Mouse (Mus musculus) cerebellum, adult 18-20 months (tissue): ENCODE data around the gene Eef1g.
"Not testable (repeated sequence)": the region's sequence is repeated elsewhere in the genome, so short reads cannot be mapped to it uniquely, and the experiment has no call there.

Source experiments
- DNase-seq, 2 experiments: peaks; one replicate each; pipeline ENCODE4 v3.0.0; 2021

Eef1g gene

DNA sequence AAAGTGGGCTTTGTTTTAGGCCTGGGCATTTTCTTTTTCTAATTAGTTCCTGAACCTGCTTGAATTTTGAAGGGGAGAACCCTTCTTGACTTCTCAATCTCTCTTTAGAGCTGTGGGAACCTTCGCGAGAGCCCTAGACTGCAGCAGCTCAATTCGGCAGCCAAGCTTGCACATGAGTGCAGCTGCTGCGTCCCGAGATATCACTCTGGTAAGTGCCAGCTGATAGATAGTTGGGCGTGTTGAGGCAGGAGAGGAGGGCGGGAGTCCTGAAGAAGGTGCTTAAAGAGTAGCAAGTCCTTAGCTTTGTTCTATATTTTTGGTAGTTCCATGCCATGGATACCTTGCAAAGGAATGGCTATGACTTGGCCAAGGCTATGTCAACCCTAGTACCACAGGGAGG, 19.9 kb upstream of the Eef1g start:
- DNase-seq: no peak

GRCm38 (mm10) chr19:8950190-8950589, 16.7 kb upstream of the Eef1g start:
- no peak for DNase-seq

- DNase-seq: no peak
Observed at GRCm38 (mm10) chr19:8952241-8952640, 14.6 kb upstream of the Eef1g start.

- DNase-seq: peak; percentile 85 to 91
Observed at GRCm38 (mm10) chr19:8953135-8954039, 13.5 kb upstream of the Eef1g start, which contains the start of gene Tut1. Gene Tut1, plus strand, starts transcription at chr19:8953847.

DNA sequence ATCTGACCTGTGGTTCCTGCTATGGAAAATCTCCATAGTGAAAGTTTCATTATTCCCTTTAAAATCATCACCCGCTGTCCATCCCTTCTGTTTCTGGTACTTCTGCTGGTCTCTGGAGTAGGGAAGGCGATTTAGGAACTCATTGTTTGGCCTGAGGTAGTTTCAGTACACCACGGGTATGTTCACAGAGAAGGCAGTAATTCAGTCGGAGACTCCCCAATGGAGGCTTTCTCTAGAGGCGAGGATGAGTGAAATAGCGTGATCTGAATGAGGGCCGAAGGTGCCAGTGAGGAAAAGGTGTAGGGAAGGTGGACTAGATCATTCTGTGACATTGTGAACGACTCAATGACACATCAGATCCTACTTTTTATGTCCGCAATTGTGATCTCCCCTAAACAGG, 12.7 kb upstream of the Eef1g start:
- DNase-seq: no peak

DNA sequence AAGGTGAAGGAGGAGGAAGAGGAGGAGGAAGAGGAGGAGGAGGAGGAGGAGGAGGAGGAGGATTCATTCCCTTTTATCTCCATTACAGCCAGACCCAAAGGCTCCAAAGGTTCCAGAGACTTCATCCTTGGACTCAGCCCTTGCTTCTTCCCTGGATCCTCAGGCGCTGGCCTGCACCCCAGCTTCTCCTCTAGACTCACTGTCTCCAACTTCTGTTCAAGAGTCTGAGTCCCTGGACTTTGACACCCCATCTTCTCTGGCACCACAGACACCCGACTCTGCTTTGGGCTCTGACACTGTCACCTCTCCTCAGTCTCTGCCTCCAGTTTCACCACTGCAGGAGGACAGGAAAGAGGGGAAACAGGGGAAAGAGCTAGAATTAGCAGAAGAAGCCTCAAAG, 4.6 kb upstream of the Eef1g start:
- no peak for DNase-seq

- no peak for DNase-seq
Observed at GRCm38 (mm10) chr19:8965075-8965474, 1.8 kb upstream of the Eef1g start.

- DNase-seq: peak in 1 of 2 experiments; percentile 44
Observed at GRCm38 (mm10) chr19:8965771-8966170, 1.1 kb upstream of the Eef1g start.

GRCm38 (mm10) chr19:8966198-8966589, 647 bp upstream of the Eef1g start:
- DNase-seq: no peak

GRCm38 (mm10) chr19:8967373-8967743, 517 bp downstream of the Eef1g start:
- no peak for DNase-seq

DNA sequence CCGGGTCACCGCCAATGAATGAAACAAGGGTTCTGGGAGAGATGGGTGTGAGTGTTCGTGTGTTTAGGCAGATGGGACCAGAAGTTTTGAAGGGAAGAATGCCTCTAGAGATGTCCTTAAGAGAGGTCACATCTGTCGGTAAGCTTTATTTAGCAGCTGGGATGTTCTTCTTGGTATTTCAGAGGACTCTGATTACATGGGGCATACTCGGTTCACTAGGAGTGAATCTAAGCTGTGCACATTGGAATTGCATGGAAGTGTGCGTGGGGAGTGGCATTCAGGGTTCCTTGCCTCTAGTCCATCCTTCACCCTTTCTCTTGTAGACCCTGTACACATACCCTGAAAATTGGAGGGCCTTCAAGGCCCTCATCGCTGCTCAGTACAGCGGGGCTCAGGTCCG, 1.1 kb downstream of the Eef1g start:
- DNase-seq: no peak

DNA sequence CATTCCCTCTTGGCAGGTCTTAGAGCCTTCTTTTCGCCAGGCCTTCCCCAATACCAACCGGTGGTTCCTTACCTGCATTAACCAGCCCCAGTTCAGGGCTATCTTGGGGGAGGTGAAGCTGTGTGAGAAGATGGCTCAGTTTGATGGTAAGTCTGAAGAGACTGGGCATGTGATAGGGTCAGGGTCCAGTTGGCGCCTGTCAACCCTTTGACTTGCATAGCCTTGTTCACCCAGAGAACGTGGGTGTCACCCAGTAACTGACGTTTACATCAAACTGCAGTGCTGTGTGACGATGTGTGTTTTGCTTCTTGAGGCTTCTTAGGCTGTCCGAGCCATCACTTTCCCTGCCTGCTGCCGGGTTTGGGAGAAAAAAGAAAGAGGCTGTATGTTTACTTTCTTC, 5.7 kb downstream of the Eef1g start:
- DNase-seq: not testable (repeated sequence)

DNA sequence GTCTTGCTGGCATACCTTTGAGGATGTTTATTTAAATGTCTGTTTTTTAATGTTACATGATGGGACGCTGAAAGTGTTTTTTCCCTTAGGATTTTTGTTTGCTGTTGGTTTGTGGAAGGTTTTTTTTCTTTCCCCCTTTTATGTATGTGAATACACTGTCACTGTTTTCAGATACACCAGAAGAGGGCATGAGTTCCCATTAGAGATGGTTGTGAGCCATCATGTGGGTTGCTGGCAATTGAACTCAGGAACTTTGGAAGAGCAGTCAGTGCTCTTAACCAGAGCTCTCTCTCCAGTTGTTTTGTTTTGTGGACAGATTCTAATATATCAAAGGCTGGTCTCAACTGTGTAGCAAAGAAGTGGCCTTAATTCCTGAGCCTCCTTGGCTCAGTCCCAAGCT, 7.8 kb downstream of the Eef1g start:
- DNase-seq: no peak

- no peak for DNase-seq
Observed at GRCm38 (mm10) chr19:8975491-8975890, 8.7 kb downstream of the Eef1g start.

DNA sequence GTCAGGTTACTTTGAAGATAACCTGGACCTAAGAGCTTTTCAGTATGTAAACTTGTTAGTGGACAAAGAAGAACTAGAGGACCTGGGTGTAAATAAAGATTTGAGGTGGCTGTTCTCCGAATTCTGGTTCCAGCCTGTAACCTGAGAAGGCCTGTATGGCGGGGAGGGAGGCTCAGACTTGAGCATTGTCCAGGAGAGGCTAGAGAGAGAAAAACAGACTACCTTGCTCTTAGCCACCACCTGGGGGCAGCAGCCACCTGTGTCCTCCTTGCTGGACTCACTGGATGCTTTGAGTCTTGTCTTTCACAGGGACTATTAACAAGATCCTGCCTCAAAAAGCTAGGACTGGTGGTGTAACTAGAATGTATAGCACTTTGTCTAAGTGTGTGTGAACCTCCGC, 9.7 kb downstream of the Eef1g start:
- peak; percentile 51 to 60 for DNase-seq

DNA sequence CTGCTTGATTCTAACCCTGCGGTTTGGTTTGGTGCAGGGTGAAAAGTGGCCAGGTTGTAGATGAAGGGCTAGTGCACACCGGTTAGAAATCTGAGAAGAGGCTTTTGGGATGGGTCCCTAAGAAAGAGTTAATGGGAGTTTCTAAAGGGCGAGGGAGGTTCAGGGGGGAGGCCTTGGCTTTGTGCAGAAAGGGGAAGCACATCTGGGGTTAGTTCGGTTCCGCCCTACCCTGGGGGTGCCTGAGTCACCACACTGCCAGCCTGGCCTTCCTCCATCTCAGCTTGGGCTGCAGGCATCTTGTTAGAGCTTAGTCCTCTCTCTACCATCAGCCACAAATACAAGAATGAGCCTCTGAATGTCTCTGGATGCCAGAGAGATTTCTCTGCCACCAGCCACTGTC, 13.9 kb downstream of the Eef1g start:
- DNase-seq: no peak

- DNase-seq: no peak
Observed at GRCm38 (mm10) chr19:8981450-8982168, 14.8 kb downstream of the Eef1g start.

DNA sequence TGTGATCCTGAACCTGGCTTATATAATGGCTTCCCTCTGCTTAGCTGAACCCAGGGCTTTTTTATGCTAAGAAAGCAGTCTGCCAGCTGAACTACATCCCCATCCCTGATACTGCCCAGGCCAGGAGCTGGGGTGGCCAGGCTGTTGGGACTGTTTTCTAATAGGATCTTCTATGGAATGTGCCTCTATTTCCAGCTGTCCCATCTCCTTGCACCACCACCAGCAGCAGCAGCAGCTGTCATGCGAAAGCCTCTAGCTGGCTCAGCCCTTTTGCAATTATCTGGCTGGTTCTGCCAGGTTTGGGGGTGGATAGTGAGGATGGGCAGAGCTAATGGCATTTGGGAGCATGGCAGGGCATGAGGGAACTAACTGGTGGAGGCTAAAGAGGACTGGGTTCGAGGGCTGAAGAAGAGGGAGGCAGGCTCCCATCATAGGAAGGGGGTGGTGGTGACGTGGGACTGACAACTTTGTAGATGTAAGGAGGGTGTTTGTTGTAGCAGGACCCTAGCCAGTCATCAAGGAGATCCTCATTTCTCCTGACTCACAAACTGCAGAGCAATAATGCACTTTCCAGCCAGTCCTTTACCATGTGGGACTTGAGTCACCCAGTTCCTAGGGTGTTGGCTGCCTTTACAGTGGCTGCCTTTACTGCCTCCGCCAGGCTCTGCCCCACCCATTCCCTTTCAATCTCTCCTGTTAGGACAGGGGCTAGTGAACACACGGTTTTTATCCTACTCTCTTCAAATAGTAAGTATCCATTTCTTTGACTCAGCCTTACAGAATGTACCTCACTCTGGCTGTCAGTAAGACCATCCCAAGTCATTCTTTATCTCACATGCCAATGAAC, 15.7 kb downstream of the Eef1g start:
- DNase-seq: no peak

- DNase-seq: no peak
Observed at GRCm38 (mm10) chr19:8983150-8983650, 16.4 kb downstream of the Eef1g start.

GRCm38 (mm10) chr19:8984255-8984868, 17.5 kb downstream of the Eef1g start:
- no peak for DNase-seq

DNA sequence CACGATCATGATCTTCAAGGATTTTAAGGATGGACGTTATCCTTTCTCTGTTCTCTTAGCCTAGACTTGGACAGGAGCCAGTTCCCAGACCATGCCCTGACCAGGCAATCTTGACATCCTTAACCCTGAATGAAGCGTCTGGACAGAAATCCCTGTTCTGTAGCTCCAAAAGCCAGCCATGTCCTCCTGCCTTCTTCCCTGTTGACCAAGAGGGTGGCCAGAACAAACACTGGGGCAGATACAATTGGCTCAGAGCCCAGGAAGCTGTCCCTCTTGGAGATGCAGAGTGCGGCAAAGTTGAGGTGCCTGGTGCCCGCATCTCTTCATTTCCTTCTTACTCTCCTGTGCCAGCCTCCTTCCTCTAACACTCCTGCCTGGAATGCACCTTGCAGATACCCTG, 19.1 kb downstream of the Eef1g start:
- DNase-seq: no peak

GRCm38 (mm10) chr19:8987816-8988215, 21.0 kb downstream of the Eef1g start:
- no peak for DNase-seq
